Mouse (Mus musculus): Measurements from ENCODE around the gene Ptgis. TPM values are rescaled to one million over a fixed set of nuclear protein-coding genes. Genes with fewer than 3 reads are reported as not detected.

Ptgis gene
- polyA plus RNA-seq, 1 experiment from 2014 or later: 8.1 TPM

DNA sequence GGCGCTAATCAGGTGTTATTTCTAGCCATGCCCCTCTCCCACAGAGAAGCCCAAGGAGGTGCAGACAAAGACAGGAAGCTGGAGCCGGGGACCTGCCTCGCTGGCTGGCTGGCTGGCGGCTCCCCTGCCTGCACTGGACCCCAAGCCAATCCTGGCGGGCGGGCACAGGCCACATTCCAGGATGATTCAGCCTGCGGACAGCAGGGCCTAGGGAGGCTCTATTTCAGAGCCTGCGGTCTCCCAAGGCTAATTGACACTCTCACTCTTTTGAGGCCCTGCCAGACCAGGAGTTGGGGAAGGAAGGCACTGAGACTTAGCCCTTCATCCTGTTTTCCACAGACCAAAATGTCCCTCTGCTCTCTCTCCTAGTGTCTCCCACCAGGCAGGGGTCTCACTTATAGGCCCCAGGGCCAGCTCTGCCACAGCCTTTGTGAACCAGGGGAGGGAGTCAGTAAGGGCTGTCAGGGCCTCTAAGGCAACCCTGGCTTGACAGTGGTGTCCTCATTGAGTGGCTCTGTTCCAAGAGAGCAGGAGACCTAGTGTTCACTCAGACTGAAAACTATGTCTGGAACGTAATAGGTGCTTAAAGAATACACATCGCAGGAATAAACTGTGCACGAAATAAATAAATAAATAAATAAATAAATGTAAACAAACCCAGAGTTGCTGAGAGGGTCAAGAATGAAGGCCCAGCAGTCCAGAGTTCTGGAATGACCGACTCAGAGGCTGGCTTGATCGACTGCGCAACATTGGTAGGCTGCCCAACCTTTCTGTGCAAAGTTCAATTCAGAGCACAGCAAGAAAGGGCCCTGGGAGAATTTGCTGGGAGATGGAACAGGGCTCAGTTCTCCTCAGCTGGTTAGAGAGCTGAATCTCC lies 8.0 kb downstream of the Ptgis start:
- Histone ChIP-seq H3K4me2 (ENCODE audit: low read depth, low read length, severe bottlenecking) (no peak overlapping the region), H3K9me3 (ENCODE audit: control insufficient read depth, low read length) (no peaks in the 10 kb centered on the region), H3K4me3 (ENCODE audit: low read depth, low read length) (no peak overlapping the region), H3K36me3 (ENCODE audit: control insufficient read depth, insufficient read depth, low read length) (no peaks in the 10 kb centered on the region), H3K9ac (ENCODE audit: low read length) (no peak overlapping the region), H3K27ac (ENCODE audit: low read depth, low read length) (peak overlapping the region; percentile 37; the same call in 1 of the 2 replicates), H3K27me3 (ENCODE audit: control insufficient read depth, insufficient read depth, low read length) (no peaks in the 10 kb centered on the region), H3K4me1 (replicated peaks; ENCODE audit: control insufficient read depth, insufficient read depth, low read length) (peaks cover 5% of the 10 kb centered on the region; the same call in 1 of the 2 replicates)
- no peak for ATAC-seq (replicated peaks; ENCODE audit: low FRiP score)
- peak; percentile 61 for DNase-seq (ENCODE audit: low spot score)
- 55% methylated on average over 14 of the region's 14 CpGs for WGBS

DNA sequence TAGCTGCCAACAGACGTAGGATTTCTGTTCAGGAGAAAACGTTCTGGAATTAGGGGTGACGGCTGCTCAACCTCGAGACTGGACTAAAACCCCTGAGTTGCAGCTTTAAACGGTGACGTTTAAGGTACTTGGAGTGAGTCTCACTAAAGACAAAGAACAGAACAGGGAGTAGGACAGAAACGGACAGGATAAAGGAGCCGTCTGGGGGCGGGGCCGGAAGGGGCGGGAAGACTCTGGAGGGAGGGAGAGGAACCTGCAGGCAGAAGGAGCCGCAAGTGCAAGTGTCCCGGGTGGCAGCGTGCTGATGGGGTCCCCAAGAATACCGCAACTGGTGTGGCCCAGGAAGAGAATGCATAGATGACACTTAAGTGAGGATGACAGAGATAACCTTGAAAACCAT lies 9.8 kb downstream of the Ptgis start:
- Histone ChIP-seq H3K9me3 (ENCODE audit: control insufficient read depth, low read length) (no peaks in the 10 kb centered on the region), H3K4me3 (ENCODE audit: low read depth, low read length) (peak overlapping the region; percentile 11; the same call in 1 of the 2 replicates), H3K4me1 (replicated peaks; ENCODE audit: control insufficient read depth, insufficient read depth, low read length) (peaks cover 5% of the 10 kb centered on the region; the same call in 1 of the 2 replicates), H3K27ac (ENCODE audit: low read depth, low read length) (no peak overlapping the region), H3K36me3 (ENCODE audit: control insufficient read depth, insufficient read depth, low read length) (no peaks in the 10 kb centered on the region), H3K4me2 (ENCODE audit: low read depth, low read length, severe bottlenecking) (peak overlapping the region; percentile 37; the same call in 1 of the 2 replicates), H3K27me3 (ENCODE audit: control insufficient read depth, insufficient read depth, low read length) (no peaks in the 10 kb centered on the region), H3K9ac (ENCODE audit: low read length) (peak overlapping the region; percentile 45)
- WGBS: 6% methylated on average over 15 of the region's 15 CpGs
- no peak for ATAC-seq (replicated peaks; ENCODE audit: low FRiP score)
- peak; percentile 80 for DNase-seq (ENCODE audit: low spot score)

DNA sequence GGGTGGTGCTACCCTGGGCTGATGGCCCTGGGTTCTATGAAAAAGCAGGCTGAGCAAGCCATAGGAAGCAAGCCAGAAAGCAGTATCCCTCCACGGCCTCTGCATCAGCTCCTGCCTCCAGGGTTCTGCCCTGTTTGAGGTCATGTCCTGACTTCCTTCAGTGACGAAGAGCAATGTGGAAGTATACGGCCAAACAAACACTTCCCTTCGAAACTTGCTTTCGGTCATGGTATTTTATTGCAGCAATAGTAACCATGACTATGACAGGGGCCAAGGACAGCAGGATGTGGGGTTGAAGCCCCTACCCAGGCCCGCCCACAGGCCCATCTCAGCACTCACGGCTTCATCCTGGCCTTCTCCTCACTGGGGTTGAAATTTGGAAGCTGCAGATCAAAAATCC lies 15.5 kb downstream of the Ptgis start:
- Histone ChIP-seq H3K9ac (ENCODE audit: low read length) (no peak overlapping the region), H3K36me3 (ENCODE audit: control insufficient read depth, insufficient read depth, low read length) (no peaks in the 10 kb centered on the region), H3K9me3 (ENCODE audit: control insufficient read depth, low read length) (no peaks in the 10 kb centered on the region), H3K4me2 (ENCODE audit: low read depth, low read length, severe bottlenecking) (no peak overlapping the region), H3K4me3 (ENCODE audit: low read depth, low read length) (no peak overlapping the region), H3K4me1 (replicated peaks; ENCODE audit: control insufficient read depth, insufficient read depth, low read length) (no peaks in the 10 kb centered on the region), H3K27ac (ENCODE audit: low read depth, low read length) (no peak overlapping the region), H3K27me3 (ENCODE audit: control insufficient read depth, insufficient read depth, low read length) (no peaks in the 10 kb centered on the region)
- no peak for DNase-seq (ENCODE audit: low spot score)
- 86% methylated on average over 7 of the region's 7 CpGs for WGBS
- ATAC-seq (replicated peaks; ENCODE audit: low FRiP score): no peak

DNA sequence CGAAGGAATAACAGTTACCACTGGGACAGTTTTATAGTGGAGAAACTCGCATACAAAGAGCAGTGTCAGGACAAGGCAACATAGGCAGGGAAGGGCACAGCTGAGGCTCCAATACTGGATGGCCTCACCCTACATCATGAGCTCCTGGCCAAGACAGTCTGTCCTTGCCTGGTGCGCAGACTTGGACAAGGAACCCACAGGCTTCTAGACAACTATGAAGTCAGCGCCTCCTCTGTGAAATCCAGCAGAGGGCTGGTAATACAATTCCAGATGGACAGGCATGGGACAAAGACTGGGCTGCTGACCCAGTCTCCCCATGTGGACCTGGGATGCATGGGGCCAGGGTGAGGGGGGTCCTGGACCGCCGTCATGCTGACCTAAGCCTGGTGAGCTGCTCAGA lies 16.2 kb downstream of the Ptgis start:
- no peak for DNase-seq (ENCODE audit: low spot score)
- Histone ChIP-seq H3K9me3 (ENCODE audit: control insufficient read depth, low read length) (no peaks in the 10 kb centered on the region), H3K4me3 (ENCODE audit: low read depth, low read length) (no peak overlapping the region), H3K4me1 (replicated peaks; ENCODE audit: control insufficient read depth, insufficient read depth, low read length) (no peaks in the 10 kb centered on the region), H3K36me3 (ENCODE audit: control insufficient read depth, insufficient read depth, low read length) (no peaks in the 10 kb centered on the region), H3K9ac (ENCODE audit: low read length) (no peak overlapping the region), H3K27ac (ENCODE audit: low read depth, low read length) (no peak overlapping the region), H3K27me3 (ENCODE audit: control insufficient read depth, insufficient read depth, low read length) (no peaks in the 10 kb centered on the region), H3K4me2 (ENCODE audit: low read depth, low read length, severe bottlenecking) (no peak overlapping the region)
- 91% methylated on average over 6 of the region's 6 CpGs for WGBS
- ATAC-seq (replicated peaks; ENCODE audit: low FRiP score): no peak

DNA sequence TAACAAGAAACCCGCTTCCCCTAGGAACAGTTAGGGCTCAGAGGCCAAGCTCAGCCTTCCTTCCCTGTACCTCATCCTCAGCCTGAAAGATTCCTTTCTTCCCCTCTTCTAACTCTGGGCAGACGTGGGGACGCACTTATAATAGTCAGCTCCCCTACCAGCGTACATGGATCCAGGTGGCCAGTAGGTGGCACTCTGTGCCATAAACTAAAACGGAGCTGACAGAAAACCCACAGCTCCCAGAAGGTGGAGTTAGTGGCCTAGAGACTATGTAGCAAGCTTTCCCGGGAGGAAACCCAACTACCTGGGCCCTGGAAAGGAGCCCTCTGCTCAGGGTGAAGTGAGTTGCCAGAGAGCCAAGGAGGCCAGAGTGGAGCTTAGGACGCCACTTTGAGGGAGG lies 18.3 kb downstream of the Ptgis start:
- ATAC-seq (replicated peaks; ENCODE audit: low FRiP score) (no peak), DNase-seq (ENCODE audit: low spot score) (peak; percentile 81)
- Histone ChIP-seq H3K4me2 (ENCODE audit: low read depth, low read length, severe bottlenecking) (no peak overlapping the region), H3K4me1 (replicated peaks; ENCODE audit: control insufficient read depth, insufficient read depth, low read length) (no peaks in the 10 kb centered on the region), H3K9me3 (ENCODE audit: control insufficient read depth, low read length) (no peaks in the 10 kb centered on the region), H3K9ac (ENCODE audit: low read length) (no peak overlapping the region), H3K27me3 (ENCODE audit: control insufficient read depth, insufficient read depth, low read length) (no peaks in the 10 kb centered on the region), H3K36me3 (ENCODE audit: control insufficient read depth, insufficient read depth, low read length) (no peaks in the 10 kb centered on the region), H3K27ac (ENCODE audit: low read depth, low read length) (no peak overlapping the region), H3K4me3 (ENCODE audit: low read depth, low read length) (no peak overlapping the region)
- 24% methylated on average over 7 of the region's 7 CpGs for WGBS

DNA sequence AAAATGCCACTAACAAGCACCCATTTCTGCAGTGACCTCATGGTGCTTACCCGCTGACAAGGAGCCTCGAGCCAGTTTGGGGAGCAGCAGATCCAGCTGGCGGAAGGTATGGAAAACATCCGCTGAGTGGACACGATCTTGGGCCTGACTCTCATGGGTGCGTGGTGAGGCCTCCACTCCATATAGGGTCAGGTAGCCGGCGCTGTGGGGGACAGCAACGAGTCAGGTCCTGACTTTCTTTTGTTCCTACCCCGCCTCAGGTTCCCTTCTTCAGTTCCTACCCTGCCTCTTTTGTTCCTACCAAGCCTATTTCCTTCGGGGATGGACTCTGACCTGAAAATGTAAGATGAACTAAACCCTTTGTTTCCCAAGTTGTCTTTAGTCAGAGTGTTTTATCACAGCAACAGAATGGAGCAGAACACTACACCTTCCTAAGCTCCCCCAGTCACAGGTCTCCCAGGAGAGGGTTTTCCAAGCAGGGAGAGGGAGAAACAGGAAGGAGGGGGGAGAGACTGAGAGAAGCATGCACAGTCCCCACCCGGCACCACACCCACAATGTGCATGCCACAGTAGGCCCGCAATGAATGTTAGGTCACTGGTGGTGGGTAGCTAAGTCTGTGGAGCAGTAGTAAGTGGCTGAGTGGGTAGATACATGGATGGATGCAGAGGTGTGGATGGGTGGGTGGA lies 19.1 kb downstream of the Ptgis start:
- no peaks in the 10 kb centered on the region for H3K36me3 ChIP-seq (ENCODE audit: control insufficient read depth, insufficient read depth, low read length)

DNA sequence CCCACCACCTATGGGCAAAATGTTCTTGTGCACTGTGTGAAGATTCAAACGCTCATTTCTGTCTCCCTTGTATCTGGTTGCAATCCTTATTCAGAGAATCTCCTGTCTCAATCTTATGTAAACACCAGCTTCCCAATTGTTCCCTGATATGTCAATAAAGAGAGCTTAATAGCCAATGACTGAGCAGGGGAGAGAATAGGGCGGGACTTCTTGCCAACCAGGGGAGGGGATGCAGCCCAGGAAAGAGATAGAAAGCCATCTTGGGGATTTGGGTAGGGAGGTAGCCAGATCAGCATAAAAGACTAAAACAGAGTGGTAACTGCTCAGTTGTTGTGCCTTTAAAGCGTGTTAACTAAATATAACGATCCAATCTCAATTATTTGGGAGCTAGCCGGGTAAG lies 19.7 kb downstream of the Ptgis start:
- WGBS: 93% methylated on average over 5 of the region's 5 CpGs
- no peak overlapping the region for H3K4me3 ChIP-seq (ENCODE audit: low read depth, low read length)
- H3K27me3 ChIP-seq (ENCODE audit: control insufficient read depth, insufficient read depth, low read length): no peaks in the 10 kb centered on the region
- H3K4me1 ChIP-seq (replicated peaks; ENCODE audit: control insufficient read depth, insufficient read depth, low read length): no peaks in the 10 kb centered on the region
- H3K4me2 ChIP-seq (ENCODE audit: low read depth, low read length, severe bottlenecking): no peak overlapping the region
- no peak for ATAC-seq (replicated peaks; ENCODE audit: low FRiP score)
- no peak overlapping the region for H3K9ac ChIP-seq (ENCODE audit: low read length)
- no peak for DNase-seq (ENCODE audit: low spot score)
- no peak overlapping the region for H3K27ac ChIP-seq (ENCODE audit: low read depth, low read length)
- no peaks in the 10 kb centered on the region for H3K9me3 ChIP-seq (ENCODE audit: control insufficient read depth, low read length)
- H3K36me3 ChIP-seq (ENCODE audit: control insufficient read depth, insufficient read depth, low read length): no peaks in the 10 kb centered on the region

More for the DNA sequence above, 19.1 kb downstream of the Ptgis start:
- Histone ChIP-seq H3K4me1 (replicated peaks; ENCODE audit: control insufficient read depth, insufficient read depth, low read length) (no peaks in the 10 kb centered on the region), H3K27me3 (ENCODE audit: control insufficient read depth, insufficient read depth, low read length) (no peaks in the 10 kb centered on the region), H3K9ac (ENCODE audit: low read length) (no peak overlapping the region), H3K4me2 (ENCODE audit: low read depth, low read length, severe bottlenecking) (no peak overlapping the region), H3K4me3 (ENCODE audit: low read depth, low read length) (no peak overlapping the region), H3K9me3 (ENCODE audit: control insufficient read depth, low read length) (no peaks in the 10 kb centered on the region), H3K27ac (ENCODE audit: low read depth, low read length) (no peak overlapping the region)
- ATAC-seq (replicated peaks; ENCODE audit: low FRiP score) (no peak), DNase-seq (ENCODE audit: low spot score) (no peak)
- WGBS: 84% methylated on average over 13 of the region's 13 CpGs

DNA sequence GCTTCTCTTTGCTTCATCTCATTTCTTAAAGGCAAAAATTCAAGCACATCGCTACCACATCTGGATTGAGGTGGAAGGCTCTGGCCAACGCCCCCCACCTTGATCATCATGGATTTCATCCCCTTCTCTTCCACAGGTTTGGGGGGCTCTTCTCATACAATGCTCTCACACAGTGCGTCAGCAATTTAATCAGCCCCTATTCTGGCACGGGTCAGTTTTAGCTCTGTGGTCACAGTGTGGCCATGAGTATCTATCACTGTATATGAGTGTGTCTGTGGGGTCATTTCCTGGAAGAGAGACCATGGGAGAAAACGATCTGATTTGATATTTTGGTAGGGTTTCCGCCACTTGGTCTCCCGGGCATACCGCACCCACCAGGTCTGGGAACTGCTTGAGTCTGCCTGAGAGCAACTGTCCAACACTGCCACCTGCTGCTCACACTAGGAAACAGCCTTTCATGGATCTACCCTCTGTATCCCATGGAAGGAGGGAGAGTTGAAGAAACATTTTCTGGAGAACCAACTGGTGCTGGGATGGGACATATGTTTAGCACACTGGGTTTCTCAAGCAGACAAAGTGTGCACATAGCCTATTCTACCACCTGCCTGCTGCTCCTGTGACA lies 21.1 kb downstream of the Ptgis start:
- Histone ChIP-seq H3K4me1 (replicated peaks; ENCODE audit: control insufficient read depth, insufficient read depth, low read length) (no peaks in the 10 kb centered on the region), H3K9ac (ENCODE audit: low read length) (no peak overlapping the region), H3K36me3 (ENCODE audit: control insufficient read depth, insufficient read depth, low read length) (no peaks in the 10 kb centered on the region), H3K27ac (ENCODE audit: low read depth, low read length) (no peak overlapping the region), H3K27me3 (ENCODE audit: control insufficient read depth, insufficient read depth, low read length) (no peaks in the 10 kb centered on the region), H3K4me2 (ENCODE audit: low read depth, low read length, severe bottlenecking) (no peak overlapping the region), H3K4me3 (ENCODE audit: low read depth, low read length) (no peak overlapping the region), H3K9me3 (ENCODE audit: control insufficient read depth, low read length) (no peaks in the 10 kb centered on the region)
- DNase-seq (ENCODE audit: low spot score) (peak; percentile 90), ATAC-seq (replicated peaks; ENCODE audit: low FRiP score) (peak; percentile 77; the same call in 1 of the 2 replicates)
- WGBS: 56% methylated on average over 8 of the region's 8 CpGs
